Mouse (Mus musculus) frontal cortex, adult (tissue): ENCODE data around the gene Usp32.
"Not testable (repeated sequence)": the region's sequence is repeated elsewhere in the genome, so short reads cannot be mapped to it uniquely, and the experiment has no call there.

Experiments
- ATAC-seq: cut with Nextera tagmentation; 2 replicates; pipeline ENCODE4 v1.9.2; 2017; ENCODE audit warnings: mild to moderate bottlenecking, moderate library complexity, mixed read lengths; ENCODE audit not compliant: low TSS enrichment

Gene Usp32

DNA sequence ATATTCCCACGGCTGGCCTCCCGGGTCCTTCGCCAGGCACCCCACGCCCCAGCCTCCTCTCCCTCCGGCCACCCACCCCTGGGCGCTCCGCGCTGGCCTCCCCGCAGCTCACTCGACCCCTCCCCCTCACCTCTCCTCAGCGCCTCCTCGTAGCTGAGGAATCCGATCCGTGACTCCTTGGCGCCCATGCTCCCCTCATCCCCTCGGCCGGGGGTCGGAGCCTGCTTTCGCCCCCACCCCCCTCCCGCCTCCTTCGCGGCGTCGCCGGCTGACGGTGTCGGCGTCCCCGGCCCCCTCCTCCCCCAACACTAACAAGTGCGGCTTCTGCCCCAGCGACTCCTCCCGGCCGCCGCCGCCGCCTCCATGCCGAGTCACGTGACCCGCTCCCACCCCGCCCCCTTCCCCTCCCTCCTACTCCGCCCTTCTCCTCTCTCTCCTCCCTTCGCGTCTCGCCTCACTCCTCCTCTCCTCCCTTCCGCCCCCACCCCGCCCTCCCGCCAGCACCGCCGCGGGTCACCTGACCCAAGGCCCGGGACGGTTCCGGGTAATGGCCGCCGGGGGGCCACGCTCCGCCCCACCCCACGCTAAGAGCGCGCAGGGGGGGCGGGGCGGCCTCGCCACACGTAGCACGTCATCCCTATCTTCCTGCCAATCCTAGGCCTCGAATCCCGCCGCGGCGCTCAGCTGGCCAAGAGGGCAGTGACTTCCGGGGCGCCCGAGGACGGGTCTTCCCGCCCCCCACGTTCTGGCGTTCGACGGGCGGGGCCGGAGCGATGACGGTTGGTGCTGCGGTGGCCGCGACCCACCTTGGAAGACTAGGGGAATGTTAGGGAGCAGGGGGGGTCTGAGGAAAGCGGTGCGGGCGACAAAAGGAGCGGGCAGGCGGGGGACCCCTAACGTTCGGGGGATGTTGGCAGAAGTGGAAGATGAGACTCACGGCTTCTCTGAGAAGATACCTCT lies at the start of gene Usp32:
Gene Usp32 (minus strand): TSS at position 581 of the 960 bp plus-strand sequence.
- ATAC-seq: peak; percentile 97

GRCm38 (mm10) chr11:85189110-85189509 lies 49.1 kb upstream of the Usp32 start:
- no peak for ATAC-seq

GRCm38 (mm10) chr11:85184839-85185238 lies 44.9 kb upstream of the Usp32 start:
- no peak for ATAC-seq

DNA sequence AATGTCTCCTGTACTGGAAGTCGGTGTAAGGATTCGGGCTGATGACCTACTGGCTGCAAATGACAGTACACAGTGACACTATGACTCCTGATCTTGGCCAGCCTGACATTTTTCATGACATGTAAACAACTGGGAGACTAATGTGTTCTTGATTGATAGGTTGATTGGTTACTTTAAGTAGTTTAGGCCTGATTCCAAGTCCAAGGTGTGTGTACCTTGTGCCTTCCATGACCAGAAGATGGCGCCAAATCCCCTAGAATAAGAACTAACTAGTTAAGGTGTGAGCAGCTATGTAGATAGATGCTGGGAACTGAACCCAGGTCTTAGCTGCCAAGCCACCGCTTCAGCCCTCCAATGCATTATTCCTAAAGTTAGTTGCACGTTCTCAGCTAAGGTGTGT lies 44.1 kb upstream of the Usp32 start:
- no peak for ATAC-seq

- ATAC-seq: 0 out of 2 replicates have a peak, but pooled peaks have one; percentile 35
These were observed 43.4 kb upstream of the Usp32 start for GRCm38 (mm10) chr11:85183284-85183779.

DNA sequence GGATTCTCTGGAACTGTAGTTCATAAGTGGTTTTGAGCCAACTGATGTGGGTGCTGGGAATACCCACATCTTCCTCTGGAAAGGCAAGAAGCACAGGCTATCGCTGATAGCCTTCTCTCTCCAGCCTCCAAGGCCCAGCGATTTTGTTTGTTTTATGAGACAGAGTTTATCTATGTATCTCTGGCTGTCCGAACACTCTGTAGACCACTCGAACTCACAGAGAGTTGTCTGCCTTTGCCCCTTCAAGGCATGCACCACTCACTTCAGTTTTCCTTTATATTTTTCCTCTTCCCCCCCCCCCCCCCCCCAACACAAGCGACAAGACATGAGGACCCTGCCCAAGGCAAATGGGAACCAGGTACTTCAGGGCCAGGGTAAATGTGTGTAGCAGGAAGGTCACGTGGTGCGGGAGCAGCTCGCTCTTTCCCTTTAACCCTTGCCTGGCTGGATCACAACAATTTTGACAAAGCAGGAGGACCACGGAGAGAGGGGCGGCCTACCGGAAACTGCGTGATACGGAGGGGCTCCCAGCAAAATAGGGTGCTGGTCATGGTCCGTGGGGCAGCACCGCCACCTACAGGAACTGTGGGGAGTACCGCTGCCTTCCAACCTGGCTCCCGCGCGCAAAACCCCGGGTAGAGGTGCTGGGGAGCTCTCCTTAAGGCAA lies 42.8 kb upstream of the Usp32 start:
- ATAC-seq: peak; percentile 91

DNA sequence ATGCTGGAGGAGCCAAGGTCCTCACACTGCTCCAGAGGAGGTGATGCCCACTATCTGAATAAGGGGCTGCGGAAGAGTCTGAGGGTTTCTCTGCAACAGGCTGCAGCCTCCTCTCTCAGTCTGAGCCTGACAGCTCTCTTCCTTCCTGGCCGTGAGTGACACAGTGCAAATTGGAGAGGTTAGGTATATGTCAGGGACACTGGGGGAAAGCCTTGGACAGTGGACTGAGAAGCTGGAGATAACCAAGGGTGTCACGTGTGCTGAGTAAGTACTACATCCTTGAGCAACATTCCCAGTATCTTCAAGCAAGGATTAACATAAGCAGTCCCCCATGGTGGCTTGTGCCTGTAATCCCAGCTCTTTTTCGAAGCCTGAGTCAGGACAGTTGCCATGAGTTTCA lies 38.5 kb upstream of the Usp32 start:
- no peak for ATAC-seq

DNA sequence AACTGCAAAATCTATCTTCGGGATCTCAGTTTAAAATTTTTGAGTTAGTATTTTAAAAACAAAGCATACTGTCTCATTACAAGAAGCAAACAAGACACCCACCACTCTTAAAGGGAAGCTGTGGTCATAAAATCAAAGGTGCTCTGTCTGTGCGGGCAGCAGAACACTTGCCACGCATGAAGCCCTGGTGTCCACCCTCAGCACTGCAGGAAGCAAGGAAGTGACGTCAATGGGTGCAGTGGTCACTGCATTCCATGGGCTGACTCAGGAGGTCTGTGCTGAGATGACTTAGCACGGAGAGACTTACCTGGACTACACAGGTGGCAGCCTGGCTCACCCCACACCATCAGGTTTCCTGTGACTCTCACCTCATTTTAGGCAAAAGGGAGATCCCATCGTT lies 37.8 kb upstream of the Usp32 start:
- no peak for ATAC-seq

DNA sequence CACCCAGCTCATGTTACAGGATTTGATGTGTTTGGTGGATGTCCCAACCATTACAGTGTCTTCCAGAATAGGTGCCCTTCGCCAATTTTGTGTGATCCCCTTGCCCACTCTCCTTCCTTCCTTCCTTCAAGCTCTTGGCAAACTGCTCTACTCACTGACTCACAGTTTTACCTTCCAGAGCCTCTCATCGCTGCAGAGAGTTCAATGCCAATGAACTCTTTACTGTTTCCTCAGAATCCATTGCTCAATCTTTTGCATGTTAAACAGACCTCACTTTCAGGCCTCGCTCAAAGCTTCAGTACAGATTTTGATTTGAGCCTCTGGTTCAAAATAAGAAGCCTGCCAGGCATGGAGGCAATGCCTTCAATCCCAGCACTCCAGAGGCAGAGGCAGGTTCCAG lies 36.0 kb upstream of the Usp32 start:
- ATAC-seq: no peak

- ATAC-seq: no peak
These were observed 30.9 kb upstream of the Usp32 start for GRCm38 (mm10) chr11:85170833-85171232.

DNA sequence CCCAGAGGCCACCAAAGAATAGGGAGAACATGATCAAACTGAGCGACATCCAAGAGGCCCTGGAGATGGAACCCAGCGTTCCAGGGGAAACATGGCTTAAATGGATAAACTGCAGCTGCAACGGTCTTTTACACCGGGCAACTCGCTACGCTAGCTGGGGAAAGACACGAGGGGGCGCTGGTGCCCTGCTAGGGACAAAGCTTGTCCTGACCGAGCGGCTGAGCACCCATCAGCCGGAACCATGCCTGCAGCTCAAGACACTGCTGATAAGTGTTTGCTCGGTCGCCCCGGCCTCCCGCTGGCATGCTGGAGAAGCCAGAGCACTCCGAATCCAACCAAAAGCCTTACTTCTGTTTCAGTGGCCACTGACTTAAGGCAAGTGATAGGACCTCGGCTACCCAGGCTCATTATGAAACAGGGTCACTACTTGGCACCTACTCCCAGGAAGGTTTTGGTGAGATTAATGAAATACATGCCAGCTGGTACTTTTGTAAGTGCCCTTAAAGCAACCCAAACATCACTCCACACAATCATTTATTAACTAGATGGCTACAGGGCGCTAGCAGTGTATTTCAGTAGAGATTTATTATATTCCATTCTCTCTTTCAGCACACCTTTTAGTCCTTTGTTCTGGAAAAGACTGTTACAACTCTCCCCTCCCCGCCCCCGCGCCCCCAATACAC lies 30.2 kb upstream of the Usp32 start, which contains the start of gene 1700125H20Rik:
Gene 1700125H20Rik (plus strand): TSS at position 347 of the 683 bp plus-strand sequence.
- peak; percentile 98 for ATAC-seq

DNA sequence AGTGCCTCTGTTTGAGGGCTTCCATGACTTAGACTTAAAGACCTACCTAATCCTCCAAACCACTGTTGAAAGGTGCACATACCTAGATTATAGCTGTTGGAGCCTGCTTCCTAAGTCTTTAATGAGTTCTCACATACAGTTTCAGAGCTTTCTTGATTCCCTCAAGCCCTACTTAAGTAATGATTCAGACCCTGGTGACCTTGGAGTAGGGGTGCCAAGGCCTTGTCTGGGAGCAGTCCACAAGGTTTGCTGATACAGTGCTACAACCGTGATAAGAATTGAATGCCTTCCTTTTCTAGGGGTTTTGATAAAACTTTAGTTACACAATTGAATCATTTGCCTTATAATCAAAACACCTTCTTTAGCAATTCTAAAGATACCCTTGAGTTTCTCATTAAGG lies 27.5 kb upstream of the Usp32 start:
- no peak for ATAC-seq

DNA sequence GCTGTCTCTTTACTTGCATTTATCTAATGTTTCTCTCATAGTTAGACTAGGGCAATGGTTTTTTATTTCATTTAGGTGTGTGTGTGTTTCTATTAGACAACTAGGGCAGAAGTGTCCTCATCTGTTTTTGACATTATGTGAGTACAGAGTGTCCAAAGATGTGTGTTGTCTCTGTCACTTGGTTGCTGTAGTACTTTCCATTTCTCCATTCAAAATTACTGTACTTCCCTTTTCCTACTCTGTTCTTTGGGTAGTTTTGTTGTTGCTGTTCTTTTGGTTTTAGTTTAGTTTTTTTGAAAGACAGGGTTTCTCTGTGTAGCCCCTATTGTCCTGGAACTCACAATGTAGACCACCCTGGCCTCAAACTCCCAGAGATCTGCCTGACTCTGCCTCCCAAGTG lies 24.4 kb upstream of the Usp32 start:
- no peak for ATAC-seq

- not testable (repeated sequence) for ATAC-seq
These were observed 23.1 kb upstream of the Usp32 start for GRCm38 (mm10) chr11:85163014-85163413.

DNA sequence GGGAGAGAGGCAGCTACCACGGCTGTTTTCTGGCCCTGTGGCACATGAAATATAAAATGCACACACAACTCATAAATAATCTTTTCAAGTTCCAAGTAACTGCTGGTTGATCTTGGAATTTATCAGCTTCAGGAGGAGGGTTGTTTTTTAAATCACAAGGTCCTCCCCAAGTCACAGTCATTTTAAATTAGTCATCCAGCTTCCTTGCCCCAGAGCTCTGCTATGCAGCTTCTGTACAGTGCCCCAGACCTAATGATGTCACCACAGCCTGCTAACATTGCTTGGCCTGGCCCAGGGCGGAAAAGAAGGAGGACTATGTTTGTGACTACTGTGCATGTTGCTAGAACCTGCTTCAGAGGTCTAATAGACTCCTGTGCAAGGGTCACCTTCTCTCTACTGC lies 17.3 kb upstream of the Usp32 start:
- ATAC-seq: no peak

- no peak for ATAC-seq
These were observed 12.4 kb upstream of the Usp32 start for GRCm38 (mm10) chr11:85152256-85152930.

GRCm38 (mm10) chr11:85138776-85139474 lies 1.0 kb downstream of the Usp32 start:
- peak; percentile 10; the same call in 1 of the 2 replicates for ATAC-seq

- no peak for ATAC-seq
These were observed 8.4 kb downstream of the Usp32 start for GRCm38 (mm10) chr11:85131542-85131941.

GRCm38 (mm10) chr11:85128883-85129282 lies 11.1 kb downstream of the Usp32 start:
- no peak for ATAC-seq

DNA sequence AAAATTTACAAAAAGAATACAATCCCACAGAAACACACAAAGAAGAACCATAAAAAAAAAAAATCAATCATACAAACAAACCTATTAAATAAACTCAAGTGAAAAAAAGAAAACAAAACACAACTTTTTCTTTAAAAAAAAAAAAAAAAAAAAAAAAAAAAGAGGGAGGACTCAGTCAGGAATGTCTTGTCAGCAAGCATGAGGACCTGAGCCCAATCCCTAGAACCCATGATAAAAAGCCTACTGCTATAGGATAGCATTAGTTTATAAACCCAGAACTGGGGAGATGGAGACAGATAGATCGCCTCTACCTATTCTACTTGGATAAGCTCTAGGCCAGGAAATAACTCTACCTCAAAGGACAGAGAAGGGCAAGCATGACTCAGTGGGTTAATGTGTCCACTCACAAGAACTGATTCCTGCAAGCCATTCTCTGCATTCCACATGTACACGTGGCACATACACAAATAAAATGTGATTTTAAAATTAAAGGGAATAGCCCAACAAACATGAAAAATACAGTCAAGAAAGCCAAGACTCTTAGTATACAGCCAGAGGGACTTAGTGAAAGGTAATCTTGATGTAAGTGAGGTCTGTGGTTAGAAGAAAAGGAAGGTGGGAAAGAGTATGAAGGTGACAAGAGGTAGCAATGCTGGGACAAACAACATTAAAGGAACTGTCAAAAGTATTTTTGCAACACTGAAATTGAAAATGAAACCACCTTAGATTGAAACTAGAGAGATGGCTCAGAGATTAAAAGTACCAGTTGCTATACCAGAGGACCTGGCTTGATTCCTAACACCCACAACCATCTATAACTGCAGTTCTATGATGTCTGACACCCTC lies 13.5 kb downstream of the Usp32 start:
- no peak for ATAC-seq
